7 mouse cellular contexts compared by ENCODE assay signal in genomic region chr9:90076849-90077461, GRCm38 (mm10). TPM values are rescaled to one million over a fixed set of nuclear protein-coding genes. Genes with fewer than 3 reads are reported as not detected.
DNase-seq lines count a peak whose midpoint lies in the region; ATAC-seq and TF ChIP-seq lines count a peak whose summit lies in the region.

No protein-coding gene starts in this region.

- no peaks in the 10 kb centered on the region for H3K4me1 ChIP-seq in forebrain, embryonic 15.5 days
- H3K4me1 ChIP-seq in hindbrain, postnatal 0 days (ENCODE audit: insufficient read depth, low read length) = no peaks in the 10 kb centered on the region
- no peaks in the 10 kb centered on the region for H3K4me1 ChIP-seq in midbrain, embryonic 12.5 days
- no peaks in the 10 kb centered on the region for H3K4me1 ChIP-seq in spleen, adult 2 months (ENCODE audit: control insufficient read depth, insufficient read depth, insufficient read length)

- no peaks in the 10 kb centered on the region for H3K36me3 ChIP-seq in forebrain, embryonic 15.5 days
- H3K36me3 ChIP-seq in hindbrain, postnatal 0 days (ENCODE audit: insufficient read depth, low read length) = no peaks in the 10 kb centered on the region
- no peaks in the 10 kb centered on the region for H3K36me3 ChIP-seq in midbrain, embryonic 12.5 days
- peaks cover 5% of the 10 kb centered on the region; the same call in 1 of the 2 replicates for H3K36me3 ChIP-seq in spleen, adult 2 months (ENCODE audit: control insufficient read depth, insufficient read depth, low read length)

- TF ChIP-seq POLR2A in spleen, adult 2 months (IDR thresholded peaks at IDR 0.05; ENCODE audit: low read depth, low read length) = no peak

- no peak overlapping the region for H3K9ac ChIP-seq in forebrain, embryonic 15.5 days (replicated peaks)
- no peak overlapping the region for H3K9ac ChIP-seq in hindbrain, postnatal 0 days (replicated peaks; ENCODE audit: low read length)
- H3K9ac ChIP-seq in midbrain, embryonic 12.5 days (replicated peaks) = no peak overlapping the region

- peak; percentile 88 for TF ChIP-seq CTCF in hindbrain, postnatal 0 days (IDR thresholded peaks at IDR 0.05; ENCODE audit: low read depth)
- peak; percentile 89 for TF ChIP-seq CTCF in left cerebral cortex, adult 2 months (IDR thresholded peaks at IDR 0.05)
- peak; percentile 88; the same call in 1 of the 2 replicates for TF ChIP-seq CTCF in spleen, adult 2 months (IDR thresholded peaks at IDR 0.05; ENCODE audit: extremely low read depth, insufficient read depth, insufficient read length, insufficient replicate concordance)

- H3K9me3 ChIP-seq in forebrain, embryonic 15.5 days = no peaks in the 10 kb centered on the region
- no peaks in the 10 kb centered on the region for H3K9me3 ChIP-seq in hindbrain, postnatal 0 days (ENCODE audit: low read length)
- no peaks in the 10 kb centered on the region for H3K9me3 ChIP-seq in midbrain, embryonic 12.5 days

- no peak overlapping the region for H3K4me3 ChIP-seq in forebrain, embryonic 15.5 days
- no peak overlapping the region for H3K4me3 ChIP-seq in hindbrain, postnatal 0 days (ENCODE audit: low read length)
- no peak overlapping the region for H3K4me3 ChIP-seq in left cerebral cortex, adult 2 months
- H3K4me3 ChIP-seq in midbrain, embryonic 12.5 days = no peak overlapping the region
- no peak overlapping the region for H3K4me3 ChIP-seq in spleen, adult 2 months (ENCODE audit: extremely low read depth, insufficient read depth, insufficient read length)

- H3K27ac ChIP-seq in forebrain, embryonic 15.5 days (replicated peaks) = no peak overlapping the region
- H3K27ac ChIP-seq in hindbrain, postnatal 0 days = no peak overlapping the region
- no peak overlapping the region for H3K27ac ChIP-seq in left cerebral cortex, adult 2 months
- H3K27ac ChIP-seq in midbrain, embryonic 12.5 days (replicated peaks) = no peak overlapping the region
- no peak overlapping the region for H3K27ac ChIP-seq in spleen, adult 2 months (ENCODE audit: insufficient read depth, low read length)

- intact Hi-C loops in left cerebral cortex, adult 2 months (cut with DNase I) = loop anchor here (5.0 kb wide), 2 partner anchors 90 to 250 kb away; no protein-coding TSS in a partner anchor

- H3K27me3 ChIP-seq in forebrain, embryonic 15.5 days = no peaks in the 10 kb centered on the region
- H3K27me3 ChIP-seq in hindbrain, postnatal 0 days (ENCODE audit: insufficient read depth, low read length) = no peaks in the 10 kb centered on the region
- H3K27me3 ChIP-seq in midbrain, embryonic 12.5 days = no peaks in the 10 kb centered on the region
- no peaks in the 10 kb centered on the region for H3K27me3 ChIP-seq in spleen, adult 2 months (ENCODE audit: control insufficient read depth, insufficient read depth, low read length)

- WGBS in forebrain, embryonic 15.5 days = 58% methylated on average over 8 of the region's 8 CpGs
- 61% methylated on average over 8 of the region's 8 CpGs for WGBS in hindbrain, postnatal 0 days
- 61% methylated on average over 8 of the region's 8 CpGs for WGBS in midbrain, embryonic 12.5 days
- 87% methylated on average over 8 of the region's 8 CpGs for WGBS in spleen, adult 2 months

- peak; percentile 37 for DNase-seq in Muller cell, postnatal 12 days (ENCODE audit: inconsistent ontology term)
- DNase-seq in c-Kit-positive CD71-negative TER-119-negative erythroid progenitor cells, embryonic 14.5 days (ENCODE audit: low read depth) = peak; percentile 46
- peak; percentile 54 for DNase-seq in hindbrain, postnatal 0 days (ENCODE audit: low spot score)
- peak; percentile 56 to 65 for DNase-seq in left cerebral cortex, adult 2 months (ENCODE audit: extremely low spot score in 1 of 2, low spot score in 2 of 2)
- DNase-seq in spleen, adult 2 months (ENCODE audit: low read depth in 1 of 2, low spot score in 2 of 2) = peak; percentile 45 to 78

- H3K4me2 ChIP-seq in forebrain, embryonic 15.5 days (replicated peaks) = no peak overlapping the region
- no peak overlapping the region for H3K4me2 ChIP-seq in hindbrain, postnatal 0 days (ENCODE audit: low read depth, low read length)
- no peak overlapping the region for H3K4me2 ChIP-seq in midbrain, embryonic 12.5 days (replicated peaks)

- peak; percentile 55 for ATAC-seq in forebrain, embryonic 15.5 days (replicated peaks)
- ATAC-seq in hindbrain, postnatal 0 days = peak; percentile 46
- ATAC-seq in midbrain, embryonic 12.5 days (ENCODE audit: low FRiP score, low read depth) = peak; percentile 51

RNA-seq across cellular contexts. Expression of gene Ctsh, which starts 23.0 kb away (rescaled TPM):
- 16.1 and 21.9 TPM in 2 replicates for polyA plus RNA-seq in forebrain, embryonic 15.5 days (2015; fragmentation: Nextera tagmentation; extraction: Ambion mirVana)
- 31.5 and 36.2 TPM in 2 replicates for total RNA-seq in hindbrain, postnatal 0 days (2014; rRNA removed)
- polyA plus RNA-seq in hindbrain, postnatal 0 days (2015; fragmentation: Nextera tagmentation; extraction: Ambion mirVana) = 36.4 and 45.0 TPM in 2 replicates
- total RNA-seq in left cerebral cortex, adult 2 months (2021) = 10 to 100 TPM; 14.1 to 18.9 TPM
- polyA plus RNA-seq in midbrain, embryonic 12.5 days (2016; fragmentation: Nextera tagmentation; extraction: Ambion mirVana) = 8.6 and 9.5 TPM in 2 replicates
- 65.0 and 65.9 TPM in 2 replicates for polyA plus RNA-seq in spleen, adult 2 months (2012; rRNA removed)

RNA-seq across cellular contexts. Expression of gene Morf4l1, which starts 37.6 kb away (rescaled TPM):
- 477 and 483 TPM in 2 replicates for polyA plus RNA-seq in forebrain, embryonic 15.5 days (2015; fragmentation: Nextera tagmentation; extraction: Ambion mirVana)
- total RNA-seq in hindbrain, postnatal 0 days (2014; rRNA removed) = 178 and 179 TPM in 2 replicates
- 527 and 556 TPM in 2 replicates for polyA plus RNA-seq in hindbrain, postnatal 0 days (2015; fragmentation: Nextera tagmentation; extraction: Ambion mirVana)
- 100 to 1,000 TPM; 422 to 465 TPM for total RNA-seq in left cerebral cortex, adult 2 months (2021)
- 544 and 551 TPM in 2 replicates for polyA plus RNA-seq in midbrain, embryonic 12.5 days (2016; fragmentation: Nextera tagmentation; extraction: Ambion mirVana)
- polyA plus RNA-seq in spleen, adult 2 months (2012; rRNA removed) = 46.2 and 48.1 TPM in 2 replicates
